Mouse (Mus musculus): ENCODE results near the gene Baiap2l1. TPM values are rescaled to one million over a fixed set of nuclear protein-coding genes. Genes with fewer than 3 reads are reported as not detected.
A peak's percentile ranks its signal among the peaks of the same experiment; 100 is the strongest.

Gene Baiap2l1
- total and polyA plus RNA-seq, 3 experiments: 4.5 to 7.2 (median 5.3) TPM

DNA sequence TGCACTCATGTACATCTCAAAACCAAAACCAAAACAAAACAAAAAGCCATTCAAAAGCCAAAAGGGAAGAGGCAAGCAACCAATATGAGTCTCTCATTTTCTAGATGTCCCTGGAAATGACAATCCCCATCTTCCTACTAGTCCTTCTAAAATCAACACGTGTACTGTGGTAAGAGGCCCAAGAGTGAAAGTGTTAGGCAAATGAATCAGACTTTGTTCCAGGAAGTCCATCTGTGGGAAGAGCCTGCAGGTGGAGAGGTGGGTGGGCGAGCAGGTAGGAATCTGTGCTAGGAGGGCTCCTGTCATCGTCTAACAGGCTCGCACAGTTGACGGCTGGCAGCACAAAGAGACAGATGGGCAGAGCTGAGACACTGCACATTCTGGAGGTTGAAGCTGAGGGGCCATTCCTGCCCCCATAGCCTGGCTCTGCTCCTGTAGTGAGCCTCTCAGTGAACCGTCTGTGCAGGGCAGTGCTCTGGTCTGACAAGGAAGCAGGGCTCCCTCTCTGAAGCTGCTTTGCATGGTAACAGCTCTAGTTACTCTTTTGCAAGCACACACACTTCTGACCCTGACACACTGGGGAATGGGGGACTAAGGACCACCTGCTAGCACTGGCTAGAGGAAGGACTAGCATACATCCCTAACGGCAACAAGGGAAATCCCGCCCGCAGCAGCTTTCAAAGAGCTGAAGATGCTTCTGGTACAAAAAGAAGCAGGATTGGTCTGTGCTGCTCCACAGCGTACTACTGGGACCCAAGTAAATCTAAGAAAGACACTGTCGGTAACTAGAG, 75.2 kb downstream of the Baiap2l1 start:
- H3K4me3 ChIP-seq: no peak overlapping the region
- no peaks in the 10 kb centered on the region for H3K36me3 ChIP-seq (ENCODE audit: control insufficient read depth, insufficient read depth, low read length)
- H3K4me1 ChIP-seq (ENCODE audit: control insufficient read depth, insufficient read depth, low read length): peaks cover 4% of the 10 kb centered on the region
- no peaks in the 10 kb centered on the region for H3K79me2 ChIP-seq (replicated peaks; ENCODE audit: control insufficient read depth, insufficient read depth, low read length)
- 81% methylated on average over 11 of the region's 11 CpGs for WGBS
- no peak overlapping the region for H3K9ac ChIP-seq (ENCODE audit: low read depth, low read length)
- H3K27ac ChIP-seq: no peak overlapping the region
- no peaks in the 10 kb centered on the region for H3K27me3 ChIP-seq (ENCODE audit: control insufficient read depth, insufficient read depth, low read length)
- TF ChIP-seq EP300 (IDR thresholded peaks at IDR 0.05; ENCODE audit: insufficient read depth, low read depth, low read length): no peak
- TF ChIP-seq POLR2A (IDR thresholded peaks at IDR 0.05; ENCODE audit: insufficient read depth, low read depth, low read length): no peak
- no peak for TF ChIP-seq CTCF (IDR thresholded peaks at IDR 0.05)
- DNase-seq: no peak
- intact Hi-C loops (cut with DNase I): no loop called here

DNA sequence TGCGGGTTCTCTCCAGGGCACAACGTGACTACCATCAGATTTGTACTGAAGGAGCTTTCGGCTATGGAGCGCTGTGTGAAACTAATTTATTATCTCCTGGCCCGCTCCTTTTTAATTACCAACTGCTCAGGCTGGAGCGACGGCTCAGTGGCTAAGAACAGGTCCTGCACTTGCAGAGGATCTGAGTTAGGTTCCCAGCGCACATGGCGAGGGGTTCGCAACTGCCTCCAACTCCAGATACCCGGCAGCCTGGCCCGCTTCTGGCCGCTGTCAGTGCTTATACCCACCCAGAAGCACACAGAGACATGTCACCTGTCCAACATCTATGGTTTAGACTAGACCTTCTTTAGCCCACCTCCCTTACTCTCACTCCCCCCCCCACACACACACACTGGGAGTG, 78.0 kb downstream of the Baiap2l1 start:
- Histone ChIP-seq H3K79me2 (replicated peaks; ENCODE audit: control insufficient read depth, insufficient read depth, low read length) (no peaks in the 10 kb centered on the region), H3K27ac (no peak overlapping the region), H3K4me1 (ENCODE audit: control insufficient read depth, insufficient read depth, low read length) (peaks cover 2% of the 10 kb centered on the region), H3K27me3 (ENCODE audit: control insufficient read depth, insufficient read depth, low read length) (no peaks in the 10 kb centered on the region), H3K9ac (ENCODE audit: low read depth, low read length) (no peak overlapping the region), H3K36me3 (ENCODE audit: control insufficient read depth, insufficient read depth, low read length) (no peaks in the 10 kb centered on the region), H3K4me3 (no peak overlapping the region)
- TF ChIP-seq CTCF (IDR thresholded peaks at IDR 0.05) (no peak), EP300 (IDR thresholded peaks at IDR 0.05; ENCODE audit: insufficient read depth, low read depth, low read length) (no peak), POLR2A (IDR thresholded peaks at IDR 0.05; ENCODE audit: insufficient read depth, low read depth, low read length) (no peak)
- DNase-seq: no peak
- WGBS: 97% methylated on average over 13 of the region's 13 CpGs
- intact Hi-C loops (cut with DNase I): no loop called here

DNA sequence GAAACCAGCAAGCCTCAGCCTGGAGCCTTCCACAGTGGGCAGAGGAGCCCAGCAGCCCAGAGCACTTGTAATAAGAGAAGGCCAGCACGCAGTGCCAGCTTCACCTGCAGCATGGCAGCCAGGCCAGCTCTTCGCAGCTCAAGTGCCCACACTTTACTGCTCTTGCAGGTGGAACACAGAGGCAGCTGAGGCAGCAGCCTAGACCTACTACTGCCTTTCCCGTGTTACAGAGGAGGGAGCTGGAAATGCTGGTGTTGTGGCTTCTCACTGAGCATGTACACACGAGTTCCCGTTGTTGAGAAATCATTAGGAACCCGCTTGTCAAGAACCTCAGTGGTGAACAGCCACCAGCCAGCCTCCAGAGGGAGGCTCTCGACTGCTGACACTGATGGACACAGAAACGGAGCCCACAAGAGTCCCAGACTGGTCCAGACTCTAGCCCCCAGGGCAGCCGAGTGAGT, 78.8 kb downstream of the Baiap2l1 start:
- no peak overlapping the region for H3K27ac ChIP-seq
- no peaks in the 10 kb centered on the region for H3K79me2 ChIP-seq (replicated peaks; ENCODE audit: control insufficient read depth, insufficient read depth, low read length)
- WGBS: 76% methylated on average over 9 of the region's 9 CpGs
- H3K27me3 ChIP-seq (ENCODE audit: control insufficient read depth, insufficient read depth, low read length): no peaks in the 10 kb centered on the region
- intact Hi-C loops (cut with DNase I): no loop called here
- peaks cover 6% of the 10 kb centered on the region for H3K4me1 ChIP-seq (ENCODE audit: control insufficient read depth, insufficient read depth, low read length)
- DNase-seq: no peak
- no peak overlapping the region for H3K9ac ChIP-seq (ENCODE audit: low read depth, low read length)
- no peak for TF ChIP-seq CTCF (IDR thresholded peaks at IDR 0.05)
- no peak for TF ChIP-seq POLR2A (IDR thresholded peaks at IDR 0.05; ENCODE audit: insufficient read depth, low read depth, low read length)
- no peak for TF ChIP-seq EP300 (IDR thresholded peaks at IDR 0.05; ENCODE audit: insufficient read depth, low read depth, low read length)
- H3K4me3 ChIP-seq: no peak overlapping the region
- no peaks in the 10 kb centered on the region for H3K36me3 ChIP-seq (ENCODE audit: control insufficient read depth, insufficient read depth, low read length)

GRCm38 (mm10) chr5:144278374-144278960, 79.4 kb downstream of the Baiap2l1 start:
- Histone ChIP-seq H3K27ac (no peak overlapping the region), H3K79me2 (replicated peaks; ENCODE audit: control insufficient read depth, insufficient read depth, low read length) (no peaks in the 10 kb centered on the region), H3K27me3 (ENCODE audit: control insufficient read depth, insufficient read depth, low read length) (no peaks in the 10 kb centered on the region), H3K4me1 (ENCODE audit: control insufficient read depth, insufficient read depth, low read length) (peaks cover 4% of the 10 kb centered on the region), H3K4me3 (no peak overlapping the region), H3K36me3 (ENCODE audit: control insufficient read depth, insufficient read depth, low read length) (no peaks in the 10 kb centered on the region), H3K9ac (ENCODE audit: low read depth, low read length) (no peak overlapping the region)
- TF ChIP-seq CTCF (IDR thresholded peaks at IDR 0.05) (no peak), POLR2A (IDR thresholded peaks at IDR 0.05; ENCODE audit: insufficient read depth, low read depth, low read length) (no peak), EP300 (IDR thresholded peaks at IDR 0.05; ENCODE audit: insufficient read depth, low read depth, low read length) (no peak)
- no peak for DNase-seq
- intact Hi-C loops (cut with DNase I): no loop called here
- 86% methylated on average over 12 of the region's 13 CpGs for WGBS

DNA sequence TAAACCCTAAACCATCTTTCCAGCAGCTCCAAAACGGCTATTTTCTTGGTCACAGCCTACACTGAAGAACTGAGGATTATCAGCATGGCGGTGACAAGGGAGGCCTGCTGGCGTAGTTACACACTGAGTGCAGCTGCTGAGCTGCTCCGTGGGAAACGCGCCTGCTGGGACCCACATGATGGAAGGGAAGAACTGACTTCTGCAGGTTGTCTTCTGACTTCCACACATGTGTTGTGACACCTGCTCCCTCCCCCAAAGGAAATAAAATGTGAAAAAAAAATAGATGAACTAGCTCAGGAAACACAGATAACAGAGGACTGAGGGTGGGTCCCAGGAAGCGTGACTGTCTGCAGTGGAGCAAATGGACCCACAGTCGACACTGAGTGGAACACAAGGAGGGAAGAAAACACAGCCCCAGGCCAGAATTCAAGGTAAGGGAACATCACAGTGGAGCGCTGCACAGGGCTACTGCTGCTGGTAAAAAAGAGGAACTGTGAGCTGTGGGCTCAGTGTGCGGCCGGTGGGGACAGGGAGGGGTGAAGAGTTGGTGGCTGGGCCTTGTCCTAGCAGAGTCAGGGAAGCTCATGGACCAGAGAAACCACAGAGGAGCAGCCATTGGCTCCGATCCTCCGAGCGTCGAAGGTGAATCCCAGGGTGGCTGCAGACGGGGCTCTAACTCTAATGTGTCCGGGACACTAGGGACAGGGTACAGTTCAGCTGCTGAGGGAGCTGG, 80.8 kb downstream of the Baiap2l1 start:
- Histone ChIP-seq H3K36me3 (ENCODE audit: control insufficient read depth, insufficient read depth, low read length) (no peaks in the 10 kb centered on the region), H3K79me2 (replicated peaks; ENCODE audit: control insufficient read depth, insufficient read depth, low read length) (no peaks in the 10 kb centered on the region), H3K4me1 (ENCODE audit: control insufficient read depth, insufficient read depth, low read length) (peaks cover 4% of the 10 kb centered on the region; the same call in 1 of the 2 replicates), H3K4me3 (no peak overlapping the region), H3K27me3 (ENCODE audit: control insufficient read depth, insufficient read depth, low read length) (no peaks in the 10 kb centered on the region), H3K27ac (no peak overlapping the region), H3K9ac (ENCODE audit: low read depth, low read length) (no peak overlapping the region)
- intact Hi-C loops (cut with DNase I): no loop called here
- DNase-seq: peak in 1 of 2 experiments; percentile 43
- TF ChIP-seq EP300 (IDR thresholded peaks at IDR 0.05; ENCODE audit: insufficient read depth, low read depth, low read length) (no peak), POLR2A (IDR thresholded peaks at IDR 0.05; ENCODE audit: insufficient read depth, low read depth, low read length) (no peak), CTCF (IDR thresholded peaks at IDR 0.05) (no peak)
- WGBS: 65% methylated on average over 17 of the region's 17 CpGs

Measured in heart, adult 2 months (tissue).